Mouse (Mus musculus) E14TG2a.4 (cell line): ENCODE measurements around the gene Cela1.

Experiments used
- CTCF ChIP-seq: conservative IDR thresholded peaks from 2 replicates; pipeline ENCODE4 v1.5.1; 2014; ENCODE audit warnings: low read length
- NANOG ChIP-seq: IDR thresholded peaks from 2 replicates; pipeline ENCODE4 v1.6.1; 2014; ENCODE audit warnings: borderline replicate concordance, low read length, mixed read lengths
- POU5F1 ChIP-seq: IDR thresholded peaks from 2 replicates; pipeline ENCODE4 v1.6.1; 2014; ENCODE audit warnings: low read length, borderline replicate concordance

DNA sequence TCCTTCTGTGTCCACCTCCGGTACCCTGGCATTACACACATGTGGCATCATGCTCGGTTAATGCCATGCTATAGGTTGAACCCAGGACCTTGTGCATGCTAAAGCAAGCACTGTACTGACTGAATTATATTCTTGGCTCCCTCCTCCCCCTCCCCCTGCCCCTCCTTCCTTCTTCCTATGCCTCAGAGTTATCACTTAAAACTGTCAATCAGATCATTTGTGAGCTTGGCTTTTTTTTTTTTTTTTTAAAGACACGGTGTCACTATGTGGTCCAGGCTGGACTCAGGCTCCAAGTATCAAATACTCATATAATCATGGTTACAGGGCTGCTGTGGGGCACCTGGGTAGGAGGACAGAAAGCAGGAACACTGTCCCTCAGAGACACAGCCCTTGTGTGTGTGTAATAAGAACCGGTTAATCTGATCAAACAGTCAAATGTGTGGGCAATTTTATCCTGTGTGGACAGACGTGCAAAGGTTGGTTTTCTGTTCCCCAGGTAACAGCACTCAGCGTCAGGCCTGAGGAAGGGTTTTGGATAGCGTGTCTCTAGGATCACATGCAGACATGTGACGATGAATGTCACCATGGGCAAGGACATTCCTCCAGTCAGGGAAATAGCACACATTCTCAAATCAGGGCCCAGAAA lies 20.8 kb upstream of the Cela1 start:
- no peak for TF ChIP-seq CTCF
- no peak for TF ChIP-seq POU5F1
- no peak for TF ChIP-seq NANOG
